Mouse (Mus musculus) hindbrain, embryonic 14.5 days (tissue): Measurements from ENCODE around the gene Adad2. TPM values are rescaled to one million over a fixed set of nuclear protein-coding genes. Genes with fewer than 3 reads are reported as not detected.
A peak's percentile ranks its signal among the peaks of the same experiment; 100 is the strongest.

ENCODE experiments used
- ATAC-seq: fragments of 200-750 bp; cut with Nextera tagmentation; 2 replicates; pipeline ENCODE4 v1.8.0; 2017; ENCODE audit warnings: moderate number of reproducible peaks, mild to moderate bottlenecking, moderate TSS enrichment, moderate library complexity; ENCODE audit not compliant: low FRiP score
- DNase-seq: peaks from one replicate; pipeline ENCODE4 v3.0.0-alpha.2; 2015; ENCODE audit warnings: low spot score
- H3K27ac ChIP-seq: fragments of 300-500 bp; sonication (generic); 2 replicates; pipeline ENCODE4 v1.5.1; 2014; ENCODE audit warnings: mild to moderate bottlenecking, moderate library complexity
- H3K27me3 ChIP-seq: fragments of 300-500 bp; sonication (generic); 2 replicates; pipeline ENCODE4 v1.6.1; 2014; ENCODE audit warnings: mild to moderate bottlenecking, low read length, mixed read lengths; ENCODE audit not compliant: control insufficient read depth, insufficient read depth
- H3K36me3 ChIP-seq: fragments of 300-500 bp; sonication (generic); replicated peaks from 2 replicates; pipeline ENCODE4 v1.6.1; 2014; ENCODE audit not compliant: control insufficient read depth, insufficient read depth
- H3K4me1 ChIP-seq: fragments of 300-500 bp; sonication (generic); replicated peaks from 2 replicates; pipeline ENCODE4 v1.6.1; 2014; ENCODE audit warnings: antibody characterized with exemption, low read length, mixed read lengths; ENCODE audit not compliant: control insufficient read depth, insufficient read depth
- H3K4me2 ChIP-seq: fragments of 300-500 bp; sonication (generic); replicated peaks from 2 replicates; pipeline ENCODE4 v1.6.1; 2014; ENCODE audit warnings: mild to moderate bottlenecking, moderate library complexity
- H3K4me3 ChIP-seq: fragments of 300-500 bp; sonication (generic); replicated peaks from 2 replicates; pipeline ENCODE4 v1.5.1; 2014; ENCODE audit warnings: mild to moderate bottlenecking, low read length
- H3K9ac ChIP-seq: fragments of 300-500 bp; sonication (generic); 2 replicates; pipeline ENCODE4 v1.6.1; 2014
- H3K9me3 ChIP-seq: fragments of 300-500 bp; sonication (generic); 2 replicates; pipeline ENCODE4 v1.6.1; 2016; ENCODE audit warnings: low read length; ENCODE audit not compliant: control insufficient read depth
- WGBS: fragments of 180-500 bp; shearing (Covaris S2); extraction: QIAGEN DNeasy Blood & Tissue Kit; methylation state at CpG from one replicate; pipeline ENCODE4 v1.1.7; 2014; 5-methylcytosine and 5-hydroxymethylcytosine counted together
- polyA plus RNA-seq: library from polyadenylated mRNA; unstranded; fragments of >200 nt; fragmentation: Nextera tagmentation; extraction: Ambion mirVana; gene quantifications from 2 replicates; pipeline ENCODE4 v1.2.1, GENCODE M21; 2014

Adad2 gene
- polyA plus RNA-seq, 1 experiment from 2014 or later, result not detected

- WGBS, result 91% methylated on average over 9 of the region's 9 CpGs
- H3K4me1 ChIP-seq, result peaks cover 5% of the 10 kb centered on the region; the same call in 1 of the 2 replicates
- no peaks in the 10 kb centered on the region for H3K36me3 ChIP-seq
- ATAC-seq, result no peak
- no peak overlapping the region for H3K27ac ChIP-seq
- H3K9me3 ChIP-seq, result no peaks in the 10 kb centered on the region
- no peak overlapping the region for H3K9ac ChIP-seq
- no peak overlapping the region for H3K4me2 ChIP-seq
- H3K27me3 ChIP-seq, result peaks cover 12% of the 10 kb centered on the region
- DNase-seq, result no peak
- no peak overlapping the region for H3K4me3 ChIP-seq
These were observed 19.7 kb downstream of the Adad2 start for GRCm38 (mm10) chr8:119632246-119632645.

GRCm38 (mm10) chr8:119632909-119633308 is 20.4 kb downstream of the Adad2 start:
- no peak overlapping the region for H3K4me2 ChIP-seq
- no peaks in the 10 kb centered on the region for H3K9me3 ChIP-seq
- H3K4me1 ChIP-seq, result peaks cover 5% of the 10 kb centered on the region; the same call in 1 of the 2 replicates
- no peak overlapping the region for H3K27ac ChIP-seq
- WGBS, result 55% methylated on average over 29 of the region's 29 CpGs
- no peak for ATAC-seq
- no peaks in the 10 kb centered on the region for H3K36me3 ChIP-seq
- H3K9ac ChIP-seq, result 0 out of 2 replicates have a peak overlapping the region, but pooled peaks have one; percentile 6
- no peak for DNase-seq
- peaks cover 12% of the 10 kb centered on the region for H3K27me3 ChIP-seq
- no peak overlapping the region for H3K4me3 ChIP-seq

DNA sequence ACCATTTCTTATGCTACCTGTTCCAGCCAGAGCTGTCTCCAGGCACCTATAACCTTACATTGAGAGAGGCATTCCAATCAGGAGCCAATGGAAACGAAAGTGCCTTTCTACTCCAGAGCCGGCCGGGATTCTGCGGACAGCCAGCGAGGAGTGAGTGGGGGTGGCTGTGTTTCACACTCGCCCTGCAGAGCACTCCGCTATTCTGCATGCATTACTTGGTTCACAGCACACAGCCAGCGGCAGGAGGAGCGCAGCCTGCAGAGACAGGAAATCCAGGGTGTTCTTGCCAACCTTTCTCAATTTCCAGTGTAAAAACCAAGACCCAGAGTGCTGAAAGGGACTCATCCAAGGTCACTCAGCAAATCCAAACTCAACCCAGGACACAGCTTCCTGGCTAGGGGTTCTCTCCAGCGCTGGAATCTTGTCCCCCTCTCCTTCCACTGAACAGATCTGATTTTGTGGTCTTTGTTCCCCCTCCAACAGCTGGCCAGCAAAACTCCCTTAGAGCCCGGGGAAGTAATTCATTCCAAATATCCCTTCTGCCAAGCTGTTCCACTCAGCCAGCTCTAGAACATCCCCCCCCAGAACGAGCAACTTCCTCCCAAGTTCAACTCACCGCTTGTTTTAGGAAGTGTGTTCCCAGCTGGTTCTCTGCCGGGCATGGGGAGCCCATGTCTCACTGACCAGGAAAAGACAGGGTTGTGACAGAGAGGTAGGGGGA is 22.2 kb downstream of the Adad2 start:
- 17% methylated on average over 14 of the region's 14 CpGs for WGBS
- no peak for ATAC-seq
- Histone ChIP-seq H3K4me3 (no peak overlapping the region), H3K4me2 (no peak overlapping the region), H3K27ac (no peak overlapping the region), H3K27me3 (peaks cover 12% of the 10 kb centered on the region), H3K36me3 (no peaks in the 10 kb centered on the region), H3K9ac (no peak overlapping the region), H3K9me3 (no peaks in the 10 kb centered on the region), H3K4me1 (peaks cover 5% of the 10 kb centered on the region; the same call in 1 of the 2 replicates)
- DNase-seq, result no peak

DNA sequence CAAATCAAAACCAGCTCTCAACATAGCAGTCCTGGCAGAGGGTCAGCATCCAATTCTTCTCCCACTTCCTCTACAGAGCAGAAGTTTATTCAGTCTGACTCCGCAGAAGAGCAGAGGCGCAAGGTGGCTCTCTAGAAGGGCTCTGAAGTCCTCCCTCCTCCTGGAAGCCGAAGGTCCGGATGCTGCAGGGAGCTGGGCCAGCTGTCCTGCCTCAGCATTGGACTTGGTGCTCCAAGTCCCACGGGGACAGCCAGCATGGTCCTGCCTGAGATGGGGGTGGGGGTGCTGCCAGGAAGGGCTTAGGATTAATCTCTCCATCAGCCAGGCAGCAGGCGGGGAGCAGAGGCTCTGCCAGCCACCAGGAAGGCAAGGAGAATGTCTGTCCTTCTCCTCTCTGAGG is 22.8 kb downstream of the Adad2 start, which contains the start of gene Kcng4:
Kcng4 (minus strand) TSS at position 303 of the 400 bp plus-strand sequence.
- Histone ChIP-seq H3K4me3 (no peak within 1 kb of the TSS), H3K9ac (no peak within 1 kb of the TSS), H3K9me3 (no peaks in the 10 kb centered on the region), H3K36me3 (no peaks in the 10 kb centered on the region), H3K27me3 (peaks cover 12% of the 10 kb centered on the region), H3K4me2 (no peak within 1 kb of the TSS), H3K27ac (no peak within 1 kb of the TSS), H3K4me1 (peaks cover 5% of the 10 kb centered on the region; the same call in 1 of the 2 replicates)
- 34% methylated on average over 6 of the region's 6 CpGs for WGBS
- ATAC-seq (no peak), DNase-seq (no peak)

GRCm38 (mm10) chr8:119635958-119636357 is 23.4 kb downstream of the Adad2 start:
- no peak for ATAC-seq
- no peak overlapping the region for H3K4me2 ChIP-seq
- H3K9ac ChIP-seq, result no peak overlapping the region
- no peaks in the 10 kb centered on the region for H3K36me3 ChIP-seq
- no peaks in the 10 kb centered on the region for H3K9me3 ChIP-seq
- no peak overlapping the region for H3K4me3 ChIP-seq
- H3K27me3 ChIP-seq, result peaks cover 12% of the 10 kb centered on the region
- H3K4me1 ChIP-seq, result peaks cover 2% of the 10 kb centered on the region; the same call in 1 of the 2 replicates
- DNase-seq, result no peak
- 66% methylated on average over 2 of the region's 2 CpGs for WGBS
- no peak overlapping the region for H3K27ac ChIP-seq

DNA sequence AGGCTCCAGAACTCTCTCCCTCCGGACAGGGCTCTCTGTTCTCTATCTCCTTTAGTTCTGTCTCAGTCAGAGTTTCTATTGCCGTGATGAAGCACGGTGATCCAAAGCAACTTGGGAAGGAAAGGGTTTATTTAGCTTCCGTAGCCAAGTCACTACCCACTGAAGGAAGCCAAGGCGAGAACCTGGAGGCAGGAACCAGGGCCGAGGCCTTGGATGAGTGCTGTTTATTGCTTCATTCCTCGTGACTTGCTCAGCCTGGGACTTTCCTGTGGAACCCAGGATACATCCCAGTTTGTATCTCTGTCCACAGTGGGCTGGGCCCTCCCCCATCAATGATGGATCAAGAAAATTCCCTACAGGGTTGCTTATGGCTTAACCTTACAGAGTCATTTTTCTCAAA is 24.2 kb downstream of the Adad2 start:
- DNase-seq (no peak), ATAC-seq (no peak)
- H3K4me1 ChIP-seq, result no peaks in the 10 kb centered on the region; the same call in 1 of the 2 replicates
- no peak overlapping the region for H3K27ac ChIP-seq
- no peaks in the 10 kb centered on the region for H3K9me3 ChIP-seq
- H3K27me3 ChIP-seq, result peaks cover 12% of the 10 kb centered on the region
- H3K4me2 ChIP-seq, result no peak overlapping the region
- 65% methylated on average over 7 of the region's 7 CpGs for WGBS
- no peak overlapping the region for H3K9ac ChIP-seq
- no peak overlapping the region for H3K4me3 ChIP-seq
- H3K36me3 ChIP-seq, result no peaks in the 10 kb centered on the region

GRCm38 (mm10) chr8:119637381-119637780 is 24.8 kb downstream of the Adad2 start:
- WGBS, result 87% methylated on average over 4 of the region's 4 CpGs
- DNase-seq (no peak), ATAC-seq (no peak)
- Histone ChIP-seq H3K27me3 (peaks cover 12% of the 10 kb centered on the region), H3K36me3 (no peaks in the 10 kb centered on the region), H3K9me3 (no peaks in the 10 kb centered on the region), H3K4me1 (no peaks in the 10 kb centered on the region; the same call in 1 of the 2 replicates), H3K4me3 (no peak overlapping the region), H3K4me2 (no peak overlapping the region), H3K27ac (no peak overlapping the region), H3K9ac (no peak overlapping the region)

- Histone ChIP-seq H3K27ac (no peak overlapping the region), H3K9ac (no peak overlapping the region), H3K4me2 (no peak overlapping the region), H3K27me3 (peaks cover 6% of the 10 kb centered on the region), H3K36me3 (no peaks in the 10 kb centered on the region), H3K9me3 (no peaks in the 10 kb centered on the region), H3K4me3 (no peak overlapping the region), H3K4me1 (no peaks in the 10 kb centered on the region; the same call in 1 of the 2 replicates)
- WGBS, result 75% methylated on average over 6 of the region's 6 CpGs
- ATAC-seq, result no peak
- DNase-seq, result no peak
These were observed 25.7 kb downstream of the Adad2 start for GRCm38 (mm10) chr8:119638261-119638660.

- H3K4me1 ChIP-seq, result no peaks in the 10 kb centered on the region; the same call in 1 of the 2 replicates
- no peaks in the 10 kb centered on the region for H3K36me3 ChIP-seq
- H3K27ac ChIP-seq, result no peak overlapping the region
- 61% methylated on average over 7 of the region's 7 CpGs for WGBS
- H3K9ac ChIP-seq, result no peak overlapping the region
- ATAC-seq, result no peak
- no peaks in the 10 kb centered on the region for H3K27me3 ChIP-seq
- DNase-seq, result no peak
- H3K4me2 ChIP-seq, result no peak overlapping the region
- no peaks in the 10 kb centered on the region for H3K9me3 ChIP-seq
- no peak overlapping the region for H3K4me3 ChIP-seq
These were observed 27.3 kb downstream of the Adad2 start for GRCm38 (mm10) chr8:119639798-119640197.
